Mouse (Mus musculus): ENCODE data around the gene Lrrc8e.

The Lrrc8e gene

GRCm38 (mm10) chr8:4226739-4227347 is at the start of gene Lrrc8e:
Gene Lrrc8e, plus strand, starts transcription at chr8:4226827.
- no peak for DNase-seq (ENCODE audit: low spot score)

- no peak for DNase-seq (ENCODE audit: low spot score)
Measured at GRCm38 (mm10) chr8:4183409-4183808, 43.2 kb upstream of the Lrrc8e start.

- DNase-seq (ENCODE audit: low spot score): no peak
Measured at GRCm38 (mm10) chr8:4186151-4186550, 40.5 kb upstream of the Lrrc8e start.

- no peak for DNase-seq (ENCODE audit: low spot score)
Measured at GRCm38 (mm10) chr8:4188605-4189004, 38.0 kb upstream of the Lrrc8e start.

- DNase-seq (ENCODE audit: low spot score): peak; percentile 33
Measured at GRCm38 (mm10) chr8:4189031-4189722, 37.5 kb upstream of the Lrrc8e start.

- no peak for DNase-seq (ENCODE audit: low spot score)
Measured at GRCm38 (mm10) chr8:4192305-4192704, 34.3 kb upstream of the Lrrc8e start.

- peak; percentile 69 for DNase-seq (ENCODE audit: low spot score)
Measured at GRCm38 (mm10) chr8:4192807-4193587, 33.6 kb upstream of the Lrrc8e start.

- no peak for DNase-seq (ENCODE audit: low spot score)
Measured at GRCm38 (mm10) chr8:4193588-4193894, 33.1 kb upstream of the Lrrc8e start.

GRCm38 (mm10) chr8:4201321-4201720 is 25.3 kb upstream of the Lrrc8e start:
- DNase-seq (ENCODE audit: low spot score): no peak

- DNase-seq (ENCODE audit: low spot score): no peak
Measured at GRCm38 (mm10) chr8:4205246-4206123, 21.1 kb upstream of the Lrrc8e start.

GRCm38 (mm10) chr8:4206182-4207015 is 20.2 kb upstream of the Lrrc8e start:
- no peak for DNase-seq (ENCODE audit: low spot score)

- no peak for DNase-seq (ENCODE audit: low spot score)
Measured at GRCm38 (mm10) chr8:4207016-4207350, 19.6 kb upstream of the Lrrc8e start.

GRCm38 (mm10) chr8:4211097-4211496 is 15.5 kb upstream of the Lrrc8e start:
- no peak for DNase-seq (ENCODE audit: low spot score)

GRCm38 (mm10) chr8:4212809-4213209 is 13.8 kb upstream of the Lrrc8e start:
- no peak for DNase-seq (ENCODE audit: low spot score)

GRCm38 (mm10) chr8:4213210-4214005 is 13.2 kb upstream of the Lrrc8e start:
- no peak for DNase-seq (ENCODE audit: low spot score)

GRCm38 (mm10) chr8:4214006-4214980 is 12.3 kb upstream of the Lrrc8e start:
- peak; percentile 11 for DNase-seq (ENCODE audit: low spot score)

- DNase-seq (ENCODE audit: low spot score): no peak
Measured at GRCm38 (mm10) chr8:4216296-4216695, 10.3 kb upstream of the Lrrc8e start.

GRCm38 (mm10) chr8:4216791-4217621 is 9.6 kb upstream of the Lrrc8e start, which contains the start of gene Prr36:
Gene Prr36, minus strand, starts transcription at chr8:4217459.
- no peak for DNase-seq (ENCODE audit: low spot score)

Data from spleen, adult 12 weeks (tissue).